Mouse (Mus musculus) stomach, postnatal 0 days (tissue): Measurements from ENCODE around the gene 1600015I10Rik. TPM values are rescaled to one million over a fixed set of nuclear protein-coding genes. Genes with fewer than 3 reads are reported as not detected.
"Not testable (repeated sequence)": the region's sequence is repeated elsewhere in the genome, so short reads cannot be mapped to it uniquely, and the experiment has no call there.

Source experiments
- ATAC-seq: fragments of 200-750 bp; cut with Nextera tagmentation; 2 replicates; pipeline ENCODE4 v1.8.0; 2017; ENCODE audit not compliant: low FRiP score, low TSS enrichment
- DNase-seq: peaks from one replicate; pipeline ENCODE4 v3.0.0-alpha.2; 2016; ENCODE audit warnings: low spot score
- H3K27ac ChIP-seq: fragments of 300-500 bp; sonication (generic); replicated peaks from 2 replicates; pipeline ENCODE4 v1.5.1; 2014; ENCODE audit warnings: mild to moderate bottlenecking, control low read depth
- H3K27me3 ChIP-seq: fragments of 300-500 bp; sonication (generic); 2 replicates; pipeline ENCODE4 v1.6.1; 2014; ENCODE audit warnings: low read length; ENCODE audit not compliant: control insufficient read depth, insufficient read depth
- H3K36me3 ChIP-seq: fragments of 300-500 bp; sonication (generic); 2 replicates; pipeline ENCODE4 v1.6.1; 2014; ENCODE audit warnings: low read length, mixed read lengths; ENCODE audit not compliant: control insufficient read depth, insufficient read depth
- H3K4me1 ChIP-seq: fragments of 300-500 bp; sonication (generic); replicated peaks from 2 replicates; pipeline ENCODE4 v1.6.1; 2014; ENCODE audit warnings: antibody characterized with exemption; ENCODE audit not compliant: control insufficient read depth, insufficient read depth
- H3K4me2 ChIP-seq: fragments of 300-500 bp; sonication (generic); replicated peaks from 2 replicates; pipeline ENCODE4 v1.6.1; 2014; ENCODE audit warnings: low read depth, mild to moderate bottlenecking, control low read depth, moderate library complexity
- H3K4me3 ChIP-seq: fragments of 300-500 bp; sonication (generic); 2 replicates; pipeline ENCODE4 v1.5.1; 2014; ENCODE audit warnings: low read depth, low read length, control low read depth
- H3K9ac ChIP-seq: fragments of 300-500 bp; sonication (generic); 2 replicates; pipeline ENCODE4 v1.6.1; 2014; ENCODE audit warnings: mild to moderate bottlenecking, low read length, control low read depth, mixed read lengths
- H3K9me3 ChIP-seq: fragments of 300-500 bp; sonication (generic); 2 replicates; pipeline ENCODE4 v1.6.1; 2016; ENCODE audit warnings: low read length; ENCODE audit not compliant: control insufficient read depth
- CTCF ChIP-seq: IDR thresholded peaks from 2 replicates; pipeline ENCODE4 v1.5.1; 2016; ENCODE audit warnings: antibody characterized with exemption, low read depth, mild to moderate bottlenecking, moderate library complexity
- EP300 ChIP-seq: optimal IDR thresholded peaks from 2 replicates; pipeline ENCODE3; 2016; ENCODE audit warnings: antibody characterized with exemption
- WGBS: fragments of 180-500 bp; shearing (Covaris S2); extraction: QIAGEN DNeasy Blood & Tissue Kit; methylation state at CpG from one replicate; pipeline ENCODE4 v1.1.7; 2014; 5-methylcytosine and 5-hydroxymethylcytosine counted together
- polyA plus RNA-seq: library from polyadenylated mRNA; unstranded; fragments of >200 nt; fragmentation: Nextera tagmentation; extraction: Ambion mirVana; gene quantifications from 2 replicates; pipeline ENCODE4 v1.2.1, GENCODE M21; 2015

Gene 1600015I10Rik
- not detected in 2 replicates for polyA plus RNA-seq

GRCm38 (mm10) chr6:48929595-48929994 is at the start of gene 1600015I10Rik:
Gene 1600015I10Rik, plus strand, starts transcription at chr6:48929895.
- ATAC-seq (no peak), DNase-seq (no peak)
- no peaks in the 10 kb centered on the region for H3K9me3 ChIP-seq
- no peaks in the 10 kb centered on the region for H3K36me3 ChIP-seq
- WGBS = 87% methylated on average over 5 of the region's 5 CpGs
- H3K4me2 ChIP-seq = no peak within 1 kb of the TSS
- H3K4me1 ChIP-seq = no peaks in the 10 kb centered on the region
- no peak within 1 kb of the TSS for H3K4me3 ChIP-seq
- H3K9ac ChIP-seq = no peak within 1 kb of the TSS
- no peaks in the 10 kb centered on the region for H3K27me3 ChIP-seq
- H3K27ac ChIP-seq = no peak within 1 kb of the TSS
- TF ChIP-seq EP300 = no peak

GRCm38 (mm10) chr6:48894203-48894602 is 35.5 kb upstream of the 1600015I10Rik start:
- no peaks in the 10 kb centered on the region for H3K27me3 ChIP-seq
- no peak for TF ChIP-seq EP300
- TF ChIP-seq CTCF = no peak
- WGBS = 62% methylated on average over 4 of the region's 4 CpGs
- H3K4me3 ChIP-seq = no peak overlapping the region
- no peaks in the 10 kb centered on the region for H3K36me3 ChIP-seq
- no peak overlapping the region for H3K4me2 ChIP-seq
- H3K4me1 ChIP-seq = no peaks in the 10 kb centered on the region
- ATAC-seq (no peak), DNase-seq (no peak)
- no peaks in the 10 kb centered on the region for H3K9me3 ChIP-seq
- H3K27ac ChIP-seq = no peak overlapping the region
- no peak overlapping the region for H3K9ac ChIP-seq

- Histone ChIP-seq H3K36me3 (no peaks in the 10 kb centered on the region), H3K27me3 (no peaks in the 10 kb centered on the region), H3K4me1 (no peaks in the 10 kb centered on the region), H3K9me3 (no peaks in the 10 kb centered on the region), H3K4me2 (no peak overlapping the region), H3K9ac (no peak overlapping the region), H3K27ac (no peak overlapping the region), H3K4me3 (no peak overlapping the region)
- 79% methylated on average over 8 of the region's 8 CpGs for WGBS
- ATAC-seq (no peak), DNase-seq (no peak)
- TF ChIP-seq CTCF (no peak), EP300 (no peak)
These were observed 34.5 kb upstream of the 1600015I10Rik start for GRCm38 (mm10) chr6:48894938-48895818.

GRCm38 (mm10) chr6:48895941-48896340 is 33.8 kb upstream of the 1600015I10Rik start:
- Histone ChIP-seq H3K4me1 (no peaks in the 10 kb centered on the region), H3K27ac (no peak overlapping the region), H3K9me3 (no peaks in the 10 kb centered on the region), H3K27me3 (no peaks in the 10 kb centered on the region), H3K9ac (no peak overlapping the region), H3K4me2 (no peak overlapping the region), H3K36me3 (no peaks in the 10 kb centered on the region), H3K4me3 (no peak overlapping the region)
- DNase-seq (no peak), ATAC-seq (no peak)
- TF ChIP-seq CTCF (no peak), EP300 (no peak)
- WGBS = 87% methylated on average over 5 of the region's 5 CpGs

- no peaks in the 10 kb centered on the region for H3K36me3 ChIP-seq
- ATAC-seq (no peak), DNase-seq (no peak)
- WGBS = 79% methylated on average over 5 of the region's 5 CpGs
- no peak overlapping the region for H3K4me2 ChIP-seq
- TF ChIP-seq CTCF (no peak), EP300 (no peak)
- H3K27ac ChIP-seq = no peak overlapping the region
- H3K9ac ChIP-seq = no peak overlapping the region
- H3K9me3 ChIP-seq = no peaks in the 10 kb centered on the region
- no peak overlapping the region for H3K4me3 ChIP-seq
- H3K27me3 ChIP-seq = no peaks in the 10 kb centered on the region
- no peaks in the 10 kb centered on the region for H3K4me1 ChIP-seq
These were observed 32.7 kb upstream of the 1600015I10Rik start for GRCm38 (mm10) chr6:48896956-48897355.

- H3K9ac ChIP-seq, ATAC-seq, DNase-seq, H3K4me3 ChIP-seq, H3K27me3 ChIP-seq, H3K27ac ChIP-seq, H3K4me2 ChIP-seq, H3K9me3 ChIP-seq, H3K4me1 ChIP-seq, H3K36me3 ChIP-seq: not testable (repeated sequence)
- WGBS = 91% methylated on average over 11 of the region's 11 CpGs
These were observed 28.4 kb upstream of the 1600015I10Rik start for GRCm38 (mm10) chr6:48901316-48901715.
